Mouse (Mus musculus): ENCODE data around the gene Serpina1c.
"Not testable (repeated sequence)": the region's sequence is repeated elsewhere in the genome, so short reads cannot be mapped to it uniquely, and the experiment has no call there.

- not testable (repeated sequence) for TF ChIP-seq POLR2A (IDR thresholded peaks at IDR 0.05; ENCODE audit: control insufficient read depth, low read depth, low read length); CTCF (IDR thresholded peaks at IDR 0.05; ENCODE audit: control insufficient read depth, insufficient read depth, insufficient replicate concordance, low read depth, low read length)
Measured at GRCm38 (mm10) chr12:103901929-103902328, 2.8 kb downstream of the Serpina1c start.

All from testis, adult 2 months (tissue).